Mouse (Mus musculus) monocyte, adult 2 months (primary cell): ENCODE results near the gene Entpd1.
"Not testable (repeated sequence)": the region's sequence is repeated elsewhere in the genome, so short reads cannot be mapped to it uniquely, and the experiment has no call there.

Experiments used
- DNase-seq, 2 experiments: peaks; one replicate each; pipeline ENCODE4 v3.0.0; 2022; ENCODE audit warnings: low spot score in 2 of 2, low read depth in 1 of 2

The Entpd1 gene

GRCm38 (mm10) chr19:40611830-40612506, at the start of gene Entpd1, which contains the start of gene Tctn3:
Entpd1 (plus strand) TSS chr19:40612366.
Tctn3 (minus strand) TSS chr19:40612233.
- peak; percentile 90 to 92 for DNase-seq

- DNase-seq = no peak
Measured at GRCm38 (mm10) chr19:40563880-40564645, 48.1 kb upstream of the Entpd1 start.

GRCm38 (mm10) chr19:40567616-40568015, 44.5 kb upstream of the Entpd1 start:
- no peak for DNase-seq

GRCm38 (mm10) chr19:40570726-40571125, 41.4 kb upstream of the Entpd1 start:
- no peak for DNase-seq

GRCm38 (mm10) chr19:40575438-40575837, 36.7 kb upstream of the Entpd1 start:
- DNase-seq = no peak

GRCm38 (mm10) chr19:40580902-40581301, 31.3 kb upstream of the Entpd1 start:
- DNase-seq = no peak

GRCm38 (mm10) chr19:40581662-40582061, 30.5 kb upstream of the Entpd1 start:
- DNase-seq = no peak

GRCm38 (mm10) chr19:40586908-40587307, 25.3 kb upstream of the Entpd1 start:
- DNase-seq = no peak

GRCm38 (mm10) chr19:40587491-40588292, 24.5 kb upstream of the Entpd1 start:
- no peak for DNase-seq

- peak; percentile 73 to 88 for DNase-seq
Measured at GRCm38 (mm10) chr19:40588293-40588654, 23.9 kb upstream of the Entpd1 start, which contains the start of gene Aldh18a1. Aldh18a1 (minus strand) TSS chr19:40588463.

- peak; percentile 75 to 86 for DNase-seq
Measured at GRCm38 (mm10) chr19:40588847-40589529, 23.2 kb upstream of the Entpd1 start.

- no peak for DNase-seq
Measured at GRCm38 (mm10) chr19:40589530-40589880, 22.7 kb upstream of the Entpd1 start.

GRCm38 (mm10) chr19:40595231-40595630, 16.9 kb upstream of the Entpd1 start:
- DNase-seq = no peak

GRCm38 (mm10) chr19:40595831-40596230, 16.3 kb upstream of the Entpd1 start:
- no peak for DNase-seq

GRCm38 (mm10) chr19:40600846-40601245, 11.3 kb upstream of the Entpd1 start:
- not testable (repeated sequence) for DNase-seq

GRCm38 (mm10) chr19:40601870-40602269, 10.3 kb upstream of the Entpd1 start:
- DNase-seq = no peak

- no peak for DNase-seq
Measured at GRCm38 (mm10) chr19:40605189-40605588, 7.0 kb upstream of the Entpd1 start.

- DNase-seq = no peak
Measured at GRCm38 (mm10) chr19:40607676-40608075, 4.5 kb upstream of the Entpd1 start.

GRCm38 (mm10) chr19:40614811-40615210, 2.6 kb downstream of the Entpd1 start:
- DNase-seq = no peak

GRCm38 (mm10) chr19:40616021-40616420, 3.9 kb downstream of the Entpd1 start:
- no peak for DNase-seq

GRCm38 (mm10) chr19:40621616-40622015, 9.4 kb downstream of the Entpd1 start:
- DNase-seq = not testable (repeated sequence)
